Mouse (Mus musculus): ENCODE measurements at regions not wholly inside any gene's neighbourhood (a gene's known extent, or its start where the extent isn't known, plus 50 kb on each side); places are given as distances from the start of the nearest gene placed in this dataset.

GRCm38 (mm10) chr1:190453549-190453948 is 283.0 kb upstream of the Prox1 start:
- ATAC-seq (ENCODE audit: insufficient number of reproducible peaks, low FRiP score, low TSS enrichment, low read depth): no peak
- Histone ChIP-seq H3K27ac (replicated peaks) (no peak overlapping the region), H3K36me3 (no peaks in the 10 kb centered on the region), H3K4me3 (replicated peaks) (no peak overlapping the region), H3K9ac (no peak overlapping the region), H3K9me3 (replicated peaks) (no peaks in the 10 kb centered on the region), H3K4me2 (replicated peaks) (no peak overlapping the region), H3K4me1 (no peaks in the 10 kb centered on the region), H3K27me3 (no peaks in the 10 kb centered on the region)
- WGBS: 91% methylated on average over 10 of the region's 10 CpGs

GRCm38 (mm10) chr1:190452115-190452842 is 281.8 kb upstream of the Prox1 start:
- ATAC-seq (ENCODE audit: insufficient number of reproducible peaks, low FRiP score, low TSS enrichment, low read depth): no peak
- Histone ChIP-seq H3K36me3 (no peaks in the 10 kb centered on the region), H3K4me1 (no peaks in the 10 kb centered on the region), H3K27ac (replicated peaks) (no peak overlapping the region), H3K27me3 (0 out of 2 replicates have a peak, but pooled peaks cover 2% of the 10 kb centered on the region), H3K4me3 (replicated peaks) (no peak overlapping the region), H3K4me2 (replicated peaks) (no peak overlapping the region), H3K9ac (no peak overlapping the region), H3K9me3 (replicated peaks) (no peaks in the 10 kb centered on the region)
- WGBS: 60% methylated on average over 11 of the region's 11 CpGs

- Histone ChIP-seq H3K9me3 (replicated peaks) (no peaks in the 10 kb centered on the region), H3K4me1 (no peaks in the 10 kb centered on the region), H3K36me3 (no peaks in the 10 kb centered on the region), H3K4me2 (replicated peaks) (no peak overlapping the region), H3K27me3 (0 out of 2 replicates have a peak, but pooled peaks cover 2% of the 10 kb centered on the region), H3K4me3 (replicated peaks) (no peak overlapping the region), H3K27ac (replicated peaks) (no peak overlapping the region), H3K9ac (no peak overlapping the region)
- no peak for ATAC-seq (ENCODE audit: insufficient number of reproducible peaks, low FRiP score, low TSS enrichment, low read depth)
- 23% methylated on average over 8 of the region's 8 CpGs for WGBS
Measured at GRCm38 (mm10) chr1:190448263-190448662, 277.7 kb upstream of the Prox1 start.

- no peak for ATAC-seq (ENCODE audit: insufficient number of reproducible peaks, low FRiP score, low TSS enrichment, low read depth)
- 65% methylated on average over 7 of the region's 7 CpGs for WGBS
Measured at GRCm38 (mm10) chr1:190447253-190447652, 276.7 kb upstream of the Prox1 start.

GRCm38 (mm10) chr1:190446676-190447075 is 276.2 kb upstream of the Prox1 start:
- no peak overlapping the region for H3K27ac ChIP-seq (replicated peaks)
- WGBS: 74% methylated on average over 5 of the region's 5 CpGs
- no peak for ATAC-seq (ENCODE audit: insufficient number of reproducible peaks, low FRiP score, low TSS enrichment, low read depth)

More at GRCm38 (mm10) chr1:190447253-190447652, 276.7 kb upstream of the Prox1 start:
- H3K4me3 ChIP-seq (replicated peaks): no peak overlapping the region
- no peaks in the 10 kb centered on the region for H3K4me1 ChIP-seq
- H3K27me3 ChIP-seq: 0 out of 2 replicates have a peak, but pooled peaks cover 2% of the 10 kb centered on the region
- H3K9me3 ChIP-seq (replicated peaks): no peaks in the 10 kb centered on the region
- H3K27ac ChIP-seq (replicated peaks): no peak overlapping the region
- no peaks in the 10 kb centered on the region for H3K36me3 ChIP-seq
- no peak overlapping the region for H3K9ac ChIP-seq
- no peak overlapping the region for H3K4me2 ChIP-seq (replicated peaks)

GRCm38 (mm10) chr1:190444366-190444765 is 273.9 kb upstream of the Prox1 start:
- Histone ChIP-seq H3K9ac (no peak overlapping the region), H3K4me3 (replicated peaks) (no peak overlapping the region), H3K36me3 (no peaks in the 10 kb centered on the region), H3K9me3 (replicated peaks) (no peaks in the 10 kb centered on the region), H3K27me3 (0 out of 2 replicates have a peak, but pooled peaks cover 2% of the 10 kb centered on the region), H3K4me2 (replicated peaks) (no peak overlapping the region), H3K27ac (replicated peaks) (no peak overlapping the region), H3K4me1 (no peaks in the 10 kb centered on the region)
- WGBS: 66% methylated on average over 9 of the region's 9 CpGs
- no peak for ATAC-seq (ENCODE audit: insufficient number of reproducible peaks, low FRiP score, low TSS enrichment, low read depth)

More at GRCm38 (mm10) chr1:190446676-190447075, 276.2 kb upstream of the Prox1 start:
- Histone ChIP-seq H3K4me3 (replicated peaks) (no peak overlapping the region), H3K9ac (no peak overlapping the region), H3K4me1 (no peaks in the 10 kb centered on the region), H3K4me2 (replicated peaks) (no peak overlapping the region), H3K36me3 (no peaks in the 10 kb centered on the region), H3K27me3 (0 out of 2 replicates have a peak, but pooled peaks cover 2% of the 10 kb centered on the region), H3K9me3 (replicated peaks) (no peaks in the 10 kb centered on the region)

- no peak overlapping the region for H3K9ac ChIP-seq
- no peaks in the 10 kb centered on the region for H3K36me3 ChIP-seq
- H3K27me3 ChIP-seq: 0 out of 2 replicates have a peak, but pooled peaks cover under 1% of the 10 kb centered on the region
- no peaks in the 10 kb centered on the region for H3K4me1 ChIP-seq
- no peaks in the 10 kb centered on the region for H3K9me3 ChIP-seq (replicated peaks)
- no peak overlapping the region for H3K4me3 ChIP-seq (replicated peaks)
- ATAC-seq (ENCODE audit: insufficient number of reproducible peaks, low FRiP score, low TSS enrichment, low read depth): no peak
- 83% methylated on average over 3 of the region's 3 CpGs for WGBS
- no peak overlapping the region for H3K4me2 ChIP-seq (replicated peaks)
- H3K27ac ChIP-seq (replicated peaks): no peak overlapping the region
Measured at GRCm38 (mm10) chr1:190443234-190443633, 272.7 kb upstream of the Prox1 start.

- 78% methylated on average over 4 of the region's 4 CpGs for WGBS
- H3K27me3 ChIP-seq: no peaks in the 10 kb centered on the region
- H3K9me3 ChIP-seq (replicated peaks): no peaks in the 10 kb centered on the region
- no peak overlapping the region for H3K4me2 ChIP-seq (replicated peaks)
- no peak overlapping the region for H3K4me3 ChIP-seq (replicated peaks)
- H3K4me1 ChIP-seq: no peaks in the 10 kb centered on the region
- H3K36me3 ChIP-seq: no peaks in the 10 kb centered on the region
- no peak for ATAC-seq (ENCODE audit: insufficient number of reproducible peaks, low FRiP score, low TSS enrichment, low read depth)
- no peak overlapping the region for H3K27ac ChIP-seq (replicated peaks)
- H3K9ac ChIP-seq: no peak overlapping the region
Measured at GRCm38 (mm10) chr1:190442166-190442565, 271.7 kb upstream of the Prox1 start.

- Histone ChIP-seq H3K9ac (no peak overlapping the region), H3K9me3 (replicated peaks) (no peaks in the 10 kb centered on the region), H3K36me3 (no peaks in the 10 kb centered on the region), H3K27ac (replicated peaks) (no peak overlapping the region), H3K4me2 (replicated peaks) (no peak overlapping the region), H3K4me3 (replicated peaks) (no peak overlapping the region), H3K4me1 (no peaks in the 10 kb centered on the region), H3K27me3 (no peaks in the 10 kb centered on the region)
- ATAC-seq (ENCODE audit: insufficient number of reproducible peaks, low FRiP score, low TSS enrichment, low read depth): no peak
- WGBS: 69% methylated on average over 2 of the region's 2 CpGs
Measured at GRCm38 (mm10) chr1:190438789-190439188, 268.3 kb upstream of the Prox1 start.

GRCm38 (mm10) chr1:190422874-190423273 is 252.4 kb upstream of the Prox1 start:
- Histone ChIP-seq H3K27me3 (no peaks in the 10 kb centered on the region), H3K4me3 (replicated peaks) (no peak overlapping the region), H3K4me2 (replicated peaks) (no peak overlapping the region), H3K4me1 (no peaks in the 10 kb centered on the region), H3K36me3 (no peaks in the 10 kb centered on the region), H3K9ac (no peak overlapping the region), H3K9me3 (replicated peaks) (no peaks in the 10 kb centered on the region), H3K27ac (replicated peaks) (no peak overlapping the region)
- no peak for ATAC-seq (ENCODE audit: insufficient number of reproducible peaks, low FRiP score, low TSS enrichment, low read depth)
- WGBS: 71% methylated on average over 9 of the region's 9 CpGs

- no peak for ATAC-seq (ENCODE audit: insufficient number of reproducible peaks, low FRiP score, low TSS enrichment, low read depth)
Measured at GRCm38 (mm10) chr1:190419709-190420108, 249.2 kb upstream of the Prox1 start.

GRCm38 (mm10) chr1:190417326-190417725 is 246.8 kb upstream of the Prox1 start:
- H3K4me1 ChIP-seq: no peaks in the 10 kb centered on the region
- no peak overlapping the region for H3K27ac ChIP-seq (replicated peaks)
- no peaks in the 10 kb centered on the region for H3K36me3 ChIP-seq
- ATAC-seq (ENCODE audit: insufficient number of reproducible peaks, low FRiP score, low TSS enrichment, low read depth): no peak
- no peaks in the 10 kb centered on the region for H3K9me3 ChIP-seq (replicated peaks)
- H3K4me3 ChIP-seq (replicated peaks): no peak overlapping the region
- H3K4me2 ChIP-seq (replicated peaks): no peak overlapping the region
- no peak overlapping the region for H3K9ac ChIP-seq
- 23% methylated on average over 11 of the region's 11 CpGs for WGBS
- H3K27me3 ChIP-seq: no peaks in the 10 kb centered on the region

More at GRCm38 (mm10) chr1:190419709-190420108, 249.2 kb upstream of the Prox1 start:
- Histone ChIP-seq H3K4me1 (no peaks in the 10 kb centered on the region), H3K4me2 (replicated peaks) (no peak overlapping the region), H3K9ac (no peak overlapping the region), H3K27me3 (no peaks in the 10 kb centered on the region), H3K36me3 (no peaks in the 10 kb centered on the region), H3K27ac (replicated peaks) (no peak overlapping the region), H3K4me3 (replicated peaks) (no peak overlapping the region), H3K9me3 (replicated peaks) (no peaks in the 10 kb centered on the region)
- WGBS: 62% methylated on average over 13 of the region's 13 CpGs
